Mouse (Mus musculus) hindlimb bud, embryonic 11.5 days (tissue): ENCODE data around the gene Rrm2.
A peak's percentile ranks its signal among the peaks of the same experiment; 100 is the strongest.
"Not testable (repeated sequence)": the region's sequence is repeated elsewhere in the genome, so short reads cannot be mapped to it uniquely, and the experiment has no call there.

Experiments
- DNase-seq: peaks from one replicate; pipeline ENCODE4 v3.0.0-alpha.2; 2012; ENCODE audit warnings: low read depth, low spot score; ENCODE audit errors: extremely low spot score

Rrm2 gene

DNA sequence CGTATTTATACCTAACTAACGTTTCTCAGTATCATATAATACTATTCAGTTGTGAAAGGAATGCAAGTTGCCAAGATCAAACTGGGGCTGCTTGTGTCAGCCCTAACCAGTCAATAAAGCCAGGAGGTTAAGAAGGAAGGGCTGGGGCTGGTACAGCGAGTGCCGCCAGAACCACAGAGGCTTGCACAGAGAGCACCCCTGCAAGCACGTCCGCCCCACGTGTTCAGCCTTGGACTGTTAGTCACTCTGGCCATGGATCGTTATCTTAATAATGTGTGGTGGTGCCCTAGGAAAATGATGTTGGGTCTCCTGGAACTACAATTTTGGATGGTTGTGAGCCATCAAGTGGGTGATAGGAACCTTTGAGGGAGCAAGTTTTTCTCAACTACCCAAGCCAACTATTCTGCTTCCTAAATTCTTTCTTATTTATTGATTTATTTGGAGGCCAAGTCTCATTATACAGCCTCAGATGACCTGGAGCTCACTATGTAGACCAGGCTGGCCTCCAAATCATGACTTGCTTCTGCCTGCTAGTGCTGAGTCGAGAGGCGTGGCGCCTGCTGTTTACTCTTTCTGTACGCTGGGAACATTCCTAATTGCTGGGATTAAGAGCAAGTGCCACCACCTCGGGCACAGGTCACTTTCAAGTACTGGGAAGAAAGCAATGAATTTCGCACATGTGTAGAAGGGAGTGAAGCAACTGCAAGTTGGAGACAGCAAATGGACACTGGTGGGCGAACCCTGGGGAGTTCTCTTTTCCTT lies 2.4 kb upstream of the Rrm2 start:
- DNase-seq, result no peak

DNA sequence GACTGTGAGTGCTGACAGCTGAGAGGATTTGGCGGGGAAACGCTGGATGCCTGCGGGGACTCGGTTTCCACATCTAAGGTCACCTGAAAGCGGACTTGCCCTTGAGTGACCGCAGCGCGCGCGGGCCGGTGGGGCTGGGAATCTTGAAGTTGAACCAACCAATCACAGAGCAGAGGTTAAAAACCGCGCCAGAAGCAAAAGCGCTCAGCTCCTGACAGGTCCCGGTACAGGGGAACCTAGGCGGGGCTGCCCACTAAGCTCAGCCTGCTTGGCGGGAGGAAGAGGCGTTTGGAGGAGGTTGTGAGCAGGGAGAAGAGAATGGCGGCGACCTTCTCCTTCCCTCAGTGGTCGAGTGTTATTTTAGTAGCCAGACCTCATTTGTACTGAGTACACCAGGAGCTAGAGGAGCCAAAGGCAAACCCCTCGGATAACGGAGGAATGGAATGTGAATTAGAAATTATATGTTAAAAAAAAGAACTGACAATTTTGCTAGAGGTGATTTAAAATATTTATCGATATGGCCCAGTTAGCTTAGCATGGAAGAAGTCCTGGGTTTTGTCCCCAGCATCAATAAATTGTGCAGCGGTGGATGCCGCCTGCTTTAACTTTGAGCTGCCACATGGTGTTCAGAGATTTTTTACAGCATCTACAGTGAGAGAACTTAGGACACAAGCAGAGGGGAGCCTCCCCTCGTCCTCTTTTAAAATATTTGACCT lies 1.1 kb upstream of the Rrm2 start:
- no peak for DNase-seq

- DNase-seq, result no peak
Measured at GRCm38 (mm10) chr12:24707480-24707802, 600 bp upstream of the Rrm2 start.

DNA sequence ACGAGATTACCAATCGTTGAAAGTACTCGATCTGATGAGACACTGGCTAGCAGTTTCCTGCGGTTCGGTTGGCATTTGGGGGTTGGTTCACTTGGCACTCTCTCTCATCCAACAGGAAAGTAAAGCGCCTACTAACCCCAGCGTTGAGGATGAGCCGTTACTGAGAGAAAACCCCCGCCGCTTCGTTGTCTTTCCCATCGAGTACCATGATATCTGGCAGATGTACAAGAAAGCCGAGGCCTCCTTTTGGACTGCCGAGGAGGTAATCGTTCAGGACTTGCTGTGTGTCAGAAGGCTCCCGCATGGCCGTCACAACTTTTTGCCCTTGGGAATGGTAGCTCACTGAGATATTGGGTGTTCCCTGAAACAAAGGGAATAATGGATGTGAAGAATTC lies 780 bp downstream of the Rrm2 start:
- DNase-seq, result no peak

GRCm38 (mm10) chr12:24709409-24709808 lies 1.4 kb downstream of the Rrm2 start:
- no peak for DNase-seq

GRCm38 (mm10) chr12:24709831-24710508 lies 1.9 kb downstream of the Rrm2 start:
- DNase-seq, result peak; percentile 90

DNA sequence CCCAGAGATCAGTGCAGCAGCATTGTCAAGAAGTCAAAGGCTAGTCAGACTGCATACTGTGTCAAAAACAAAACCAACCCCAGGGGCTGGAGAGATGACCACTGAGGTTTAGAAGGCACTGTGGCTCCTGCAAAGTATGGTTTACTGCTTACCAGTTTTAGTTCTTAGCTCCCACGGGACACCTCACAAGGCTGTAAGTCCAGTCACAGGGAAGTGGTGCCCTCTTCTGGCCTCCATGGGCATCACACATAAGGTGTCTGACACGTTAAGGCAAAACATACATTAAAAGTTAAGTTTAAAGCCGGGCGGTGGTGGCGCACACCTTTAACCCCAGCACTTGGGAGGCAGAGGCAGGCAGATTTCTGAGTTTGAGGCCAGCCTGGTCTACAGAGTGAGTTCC lies 2.6 kb downstream of the Rrm2 start:
- no peak for DNase-seq

GRCm38 (mm10) chr12:24712396-24712795 lies 4.4 kb downstream of the Rrm2 start:
- DNase-seq, result no peak

- DNase-seq, result no peak
Measured at GRCm38 (mm10) chr12:24714579-24715255, 6.7 kb downstream of the Rrm2 start.

DNA sequence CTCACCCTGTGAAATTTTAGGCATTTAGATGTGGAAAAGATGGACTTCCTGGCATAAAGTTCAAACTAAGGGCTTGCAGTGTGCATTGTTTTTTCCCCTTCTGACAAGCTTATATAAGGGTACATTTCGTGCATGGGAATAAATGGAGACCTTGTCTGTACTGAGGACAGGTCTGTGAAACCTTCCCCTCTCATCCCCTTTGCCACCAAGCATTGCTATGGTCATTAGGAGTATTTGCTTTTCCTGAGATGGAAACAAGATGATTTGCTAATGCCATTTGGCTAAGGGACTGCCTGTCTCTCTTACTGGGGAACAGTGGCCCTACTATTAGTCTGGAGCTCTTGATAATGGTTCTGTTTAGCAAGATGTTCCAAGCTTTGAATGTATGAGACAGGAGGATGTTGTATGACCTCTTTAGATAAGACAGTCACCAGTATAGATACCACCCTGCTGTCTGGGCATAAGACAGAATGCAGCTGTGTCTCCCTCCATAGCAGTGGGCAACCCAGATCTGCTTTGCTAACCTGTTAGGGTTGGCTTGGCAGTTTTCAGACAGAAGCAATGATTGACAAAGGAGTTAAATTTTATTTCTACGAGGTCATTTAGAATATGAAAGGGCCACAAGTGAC lies 7.3 kb downstream of the Rrm2 start:
- DNase-seq, result no peak

DNA sequence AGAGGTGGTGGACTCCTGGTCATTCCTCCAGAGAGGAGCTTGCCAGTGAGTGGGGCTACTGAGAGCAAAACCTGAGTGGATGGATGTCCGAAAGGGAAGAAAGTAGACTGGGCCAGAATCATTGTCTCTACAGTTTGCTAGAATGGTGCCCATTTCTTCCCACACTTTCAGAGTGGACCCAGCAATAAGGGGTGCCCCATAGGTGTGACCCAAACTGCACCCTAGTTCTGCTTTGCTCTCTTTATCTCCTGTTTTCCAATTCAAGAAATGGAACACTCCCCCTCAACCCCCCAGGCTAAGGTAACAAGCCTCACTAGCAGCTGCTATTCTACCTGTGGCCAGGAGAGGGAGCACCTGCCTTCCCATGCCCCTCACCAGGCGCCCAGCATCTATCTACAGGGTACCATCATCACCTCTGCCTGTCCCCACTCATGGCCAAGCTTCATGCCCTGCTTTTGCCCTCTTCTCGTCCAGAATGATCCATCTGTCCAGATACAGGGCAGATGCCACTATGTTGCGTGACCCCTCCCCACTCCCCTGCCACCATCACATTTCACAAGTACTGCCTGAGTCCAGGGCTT lies 8.8 kb downstream of the Rrm2 start:
- DNase-seq, result no peak

DNA sequence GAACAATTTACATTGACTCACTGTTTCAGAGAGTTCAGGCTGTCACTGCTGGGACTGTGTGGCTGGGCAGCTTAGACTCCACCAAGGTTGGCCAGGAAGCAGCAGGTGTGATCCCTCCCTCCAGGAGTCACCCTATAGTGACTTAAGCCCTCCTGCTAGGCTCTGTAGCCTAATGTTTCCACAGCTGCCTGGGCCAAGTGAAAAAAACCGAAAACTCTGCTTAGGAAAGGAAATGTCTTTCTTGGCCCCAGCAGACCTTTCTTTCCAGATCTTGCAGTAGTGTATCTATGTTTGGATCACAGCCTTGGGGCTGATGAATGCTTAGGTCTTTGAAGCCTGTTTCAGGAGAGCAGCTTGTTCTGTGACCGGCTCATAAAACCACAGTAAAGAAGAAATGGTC lies 15.4 kb downstream of the Rrm2 start:
- no peak for DNase-seq

- no peak for DNase-seq
Measured at GRCm38 (mm10) chr12:24723859-24724258, 15.8 kb downstream of the Rrm2 start.

GRCm38 (mm10) chr12:24724369-24724768 lies 16.3 kb downstream of the Rrm2 start:
- no peak for DNase-seq

- DNase-seq, result no peak
Measured at GRCm38 (mm10) chr12:24734828-24735394, 26.9 kb downstream of the Rrm2 start.

- no peak for DNase-seq
Measured at GRCm38 (mm10) chr12:24736956-24737355, 28.9 kb downstream of the Rrm2 start.

DNA sequence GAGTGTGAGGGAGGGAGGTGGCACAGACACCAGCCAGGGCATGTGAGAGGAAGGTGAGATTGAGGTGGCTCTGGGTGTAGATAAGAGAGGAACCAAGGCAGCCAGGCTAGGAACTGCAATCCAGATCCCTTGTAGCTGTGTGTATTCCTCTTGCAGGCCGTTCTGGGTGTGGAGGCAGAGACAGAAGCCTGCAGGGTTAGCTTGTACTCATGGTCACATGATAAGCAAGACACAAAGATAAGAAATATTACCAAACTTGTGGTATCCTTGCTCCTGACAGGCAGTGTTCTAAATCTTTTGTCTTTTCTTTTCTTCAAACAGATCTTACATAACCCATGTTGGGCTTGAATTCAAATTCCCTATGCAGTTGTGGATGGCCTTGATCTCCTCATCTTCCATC lies 31.9 kb downstream of the Rrm2 start:
- DNase-seq, result no peak

DNA sequence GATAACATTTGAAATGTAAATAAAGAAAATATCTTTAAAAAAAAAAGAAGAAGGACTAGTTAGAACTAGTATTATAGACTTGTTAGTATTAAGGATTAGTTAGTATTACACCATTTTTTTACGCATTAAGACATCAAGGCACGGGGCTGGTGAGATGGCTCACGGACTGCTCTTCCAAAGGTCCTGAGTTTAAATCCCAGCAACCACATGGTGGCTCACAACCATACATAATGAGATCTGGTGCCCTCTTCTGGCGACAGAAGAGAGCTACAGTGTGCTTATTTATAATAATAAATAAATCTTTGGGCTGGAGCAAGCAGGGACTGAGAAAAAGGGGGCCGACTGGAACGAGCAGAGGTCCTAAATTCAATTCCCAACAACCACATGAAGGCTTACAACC lies 33.5 kb downstream of the Rrm2 start:
- not testable (repeated sequence) for DNase-seq

- no peak for DNase-seq
Measured at GRCm38 (mm10) chr12:24744309-24744708, 36.3 kb downstream of the Rrm2 start.

DNA sequence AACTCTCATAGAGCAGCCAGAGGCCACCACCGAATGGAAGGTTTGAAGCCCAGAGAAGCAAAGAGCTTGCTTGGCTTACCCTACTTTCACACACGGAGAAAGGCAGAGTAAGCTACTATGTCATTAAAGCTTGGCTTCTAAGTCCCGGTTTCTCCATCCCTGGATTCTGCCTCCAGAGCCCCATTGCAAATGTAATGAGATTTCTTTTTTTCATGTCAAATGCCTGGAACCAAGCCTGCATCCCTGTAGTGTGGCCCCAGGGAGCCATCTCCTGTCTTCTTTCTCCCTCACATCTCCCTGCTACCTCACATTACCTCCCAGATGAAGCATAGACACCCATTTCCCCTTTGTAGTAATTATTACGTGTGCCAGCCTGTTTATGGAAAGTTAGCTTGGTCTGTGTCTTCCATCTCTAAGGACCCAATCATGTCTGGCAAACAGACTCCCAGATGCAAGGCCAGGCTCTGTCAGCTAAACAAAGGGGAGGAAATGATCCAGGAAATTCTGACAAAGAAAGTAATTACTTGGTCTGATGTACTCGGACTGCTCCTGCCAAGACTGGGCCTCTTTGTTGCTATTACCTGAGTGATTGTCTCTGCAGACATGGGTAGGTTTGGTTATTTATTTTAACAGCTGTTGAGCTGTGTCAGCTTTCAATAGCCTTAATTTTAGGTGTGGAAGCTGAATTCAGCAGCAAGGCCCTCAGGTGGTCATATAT lies 38.7 kb downstream of the Rrm2 start:
- no peak for DNase-seq
